Mouse (Mus musculus): ENCODE results near the gene Atp6v0b. TPM values are rescaled to one million over a fixed set of nuclear protein-coding genes. Genes with fewer than 3 reads are reported as not detected.
A peak's percentile ranks its signal among the peaks of the same experiment; 100 is the strongest.

The Atp6v0b gene
- polyA plus RNA-seq, 2 experiments from 2014 or later = 75.9 to 111 TPM

GRCm38 (mm10) chr4:117834845-117835530 is 52.1 kb downstream of the Atp6v0b start:
- peak; percentile 4 for ATAC-seq

GRCm38 (mm10) chr4:117834457-117834844 is 52.7 kb downstream of the Atp6v0b start, which contains the start of gene Slc6a9:
TSS of gene Slc6a9 (plus strand) at chr4:117834506.
- ATAC-seq = no peak

Other genes starting within 250 kb of the Atp6v0b start
- 10 to 100 TPM; 21.4 to 24.9 TPM for gene Dmap1, start 205.1 kb downstream of the Atp6v0b start, polyA plus RNA-seq (2017; shearing (Covaris generic))
- gene Gm12845, start 162.9 kb downstream of the Atp6v0b start, polyA plus RNA-seq (2017; shearing (Covaris generic)) = not detected
- gene Klf17, start 121.7 kb downstream of the Atp6v0b start, polyA plus RNA-seq (2017; shearing (Covaris generic)) = not detected
- under 1 TPM in 1 of 2 experiments, not detected in 1; 0.51 TPM for gene Slc6a9, start 52.8 kb downstream of the Atp6v0b start, polyA plus RNA-seq (2017; shearing (Covaris generic))
- gene Ccdc24, start 14.8 kb downstream of the Atp6v0b start, polyA plus RNA-seq (2017; shearing (Covaris generic)) = not detected
- not detected for gene B4galt2, start 3.8 kb downstream of the Atp6v0b start, polyA plus RNA-seq (2017; shearing (Covaris generic))
- gene Dph2, start 4.7 kb upstream of the Atp6v0b start, polyA plus RNA-seq (2017; shearing (Covaris generic)) = 10 to 100 TPM; 21.1 to 25.4 TPM
- gene Ipo13, start 27.7 kb upstream of the Atp6v0b start, polyA plus RNA-seq (2017; shearing (Covaris generic)) = 10 to 100 TPM; 13.7 to 15.6 TPM
- not detected for gene Artn, start 42.4 kb upstream of the Atp6v0b start, polyA plus RNA-seq (2017; shearing (Covaris generic))
- under 1 TPM; 0.77 to 0.85 TPM for gene St3gal3, start 247.6 kb upstream of the Atp6v0b start, polyA plus RNA-seq (2017; shearing (Covaris generic))

Measured in activated CD4-positive, CD25-positive, alpha-beta regulatory T cell, adult 4 months (primary cell).